ENCODE assay signal across 17 mouse cellular contexts in the genomic region with DNA sequence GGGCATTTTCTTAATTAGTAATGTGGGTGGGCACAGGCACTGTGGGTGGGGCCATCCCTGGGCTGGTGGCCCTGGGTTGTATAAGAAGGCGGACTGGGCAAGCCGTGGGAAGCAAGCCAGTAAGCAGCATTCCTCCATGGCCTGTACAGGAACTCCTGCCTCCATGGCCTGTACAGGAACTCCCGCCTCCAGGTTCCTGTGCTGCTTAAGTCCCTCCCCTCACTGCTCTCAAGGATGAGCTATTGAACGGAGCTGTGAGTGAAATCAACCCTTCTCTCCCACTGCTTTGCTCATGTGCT. TPM values are rescaled to one million over a fixed set of nuclear protein-coding genes. Genes with fewer than 3 reads are reported as not detected.
DNase-seq lines count a peak whose midpoint lies in the region; ATAC-seq lines count a peak whose summit lies in the region.
"Had no signal": no experiment of that assay in that cellular context is flagged by ENCODE, and none has a peak within 500 bp of the region (broad histone marks: within the 10 kb centered on the region; RNA-seq: fewer than 3 reads in every experiment).

No protein-coding gene starts in this region.

- no peaks in the 10 kb centered on the region for H3K4me1 ChIP-seq in intestine, embryonic 14.5 days (replicated peaks; ENCODE audit: control insufficient read depth, insufficient read depth, low read length)
- H3K4me1 ChIP-seq in intestine, embryonic 16.5 days (ENCODE audit: control insufficient read depth, insufficient read depth, low read length): no peaks in the 10 kb centered on the region
- H3K4me1 ChIP-seq in midbrain, embryonic 12.5 days: no peaks in the 10 kb centered on the region

- no peak overlapping the region for H3K9ac ChIP-seq in intestine, embryonic 14.5 days (ENCODE audit: low read length)
- H3K9ac ChIP-seq in intestine, embryonic 16.5 days (ENCODE audit: low read depth, low read length): no peak overlapping the region
- H3K9ac ChIP-seq in midbrain, embryonic 12.5 days (replicated peaks): no peak overlapping the region

- H3K4me3 ChIP-seq in intestine, embryonic 14.5 days (ENCODE audit: low read depth, low read length): no peak overlapping the region
- no peak overlapping the region for H3K4me3 ChIP-seq in intestine, embryonic 16.5 days (ENCODE audit: low read length)
- no peak overlapping the region for H3K4me3 ChIP-seq in midbrain, embryonic 12.5 days

- no peaks in the 10 kb centered on the region for H3K27me3 ChIP-seq in intestine, embryonic 14.5 days (replicated peaks; ENCODE audit: control insufficient read depth, insufficient read depth, low read length)
- H3K27me3 ChIP-seq in intestine, embryonic 16.5 days (replicated peaks; ENCODE audit: control insufficient read depth, insufficient read depth, low read length): no peaks in the 10 kb centered on the region
- H3K27me3 ChIP-seq in midbrain, embryonic 12.5 days: 0 out of 2 replicates have a peak, but pooled peaks cover 5% of the 10 kb centered on the region
- H3K27me3 ChIP-seq: CH12.LX had no signal

- no peak overlapping the region for H3K27ac ChIP-seq in intestine, embryonic 14.5 days (ENCODE audit: low read depth)
- H3K27ac ChIP-seq in intestine, embryonic 16.5 days (ENCODE audit: low read length): no peak overlapping the region
- H3K27ac ChIP-seq in midbrain, embryonic 12.5 days (replicated peaks): no peak overlapping the region
- H3K27ac ChIP-seq: macrophage had no signal

- H3K9me3 ChIP-seq in intestine, embryonic 14.5 days (ENCODE audit: control insufficient read depth, low read length): no peaks in the 10 kb centered on the region
- H3K9me3 ChIP-seq in intestine, embryonic 16.5 days (ENCODE audit: control insufficient read depth, low read length): no peaks in the 10 kb centered on the region
- no peaks in the 10 kb centered on the region for H3K9me3 ChIP-seq in midbrain, embryonic 12.5 days

- peak; percentile 48; the same call in 1 of the 2 replicates for ATAC-seq in intestine, embryonic 14.5 days (replicated peaks; ENCODE audit: low FRiP score, low TSS enrichment, low read depth)
- no peak for ATAC-seq in intestine, embryonic 16.5 days
- peak; percentile 70 for ATAC-seq in midbrain, embryonic 12.5 days (ENCODE audit: low FRiP score, low read depth)

- H3K4me2 ChIP-seq in intestine, embryonic 14.5 days (ENCODE audit: low read length): no peak overlapping the region
- no peak overlapping the region for H3K4me2 ChIP-seq in intestine, embryonic 16.5 days (ENCODE audit: low read depth, low read length)
- no peak overlapping the region for H3K4me2 ChIP-seq in midbrain, embryonic 12.5 days (replicated peaks)

- H3K36me3 ChIP-seq in intestine, embryonic 14.5 days (ENCODE audit: control insufficient read depth, insufficient read depth, low read length): no peaks in the 10 kb centered on the region
- no peaks in the 10 kb centered on the region for H3K36me3 ChIP-seq in intestine, embryonic 16.5 days (ENCODE audit: control insufficient read depth, insufficient read depth, low read length)
- H3K36me3 ChIP-seq in midbrain, embryonic 12.5 days: no peaks in the 10 kb centered on the region

- DNase-seq in intestine, embryonic 14.5 days (ENCODE audit: low spot score): no peak
- DNase-seq in 3134 (ENCODE audit: extremely low read depth, insufficient read length, low spot score) (peak; percentile 80), R1 (ENCODE audit: low read depth, low spot score) (peak; percentile 35), adipocyte (ENCODE audit: low spot score) (no peak)
- no peak for DNase-seq in urinary bladder, postnatal 14 days (ENCODE audit: low spot score)
- no peak for DNase-seq in cerebellum, postnatal 36 days
- DNase-seq: cerebellum, adult 18-20 months; embryo, embryonic 11 days; kidney, postnatal 25 days; thymus, postnatal 14 days had no signal

- 77% methylated on average over 4 of the region's 4 CpGs for WGBS in intestine, embryonic 14.5 days
- 75% methylated on average over 4 of the region's 4 CpGs for WGBS in intestine, embryonic 16.5 days
- 77% methylated on average over 4 of the region's 4 CpGs for WGBS in midbrain, embryonic 12.5 days

RNA-seq across cellular contexts. Expression of a gene that starts 17.7 kb away (rescaled TPM):
- polyA plus RNA-seq in intestine, embryonic 14.5 days (2014; fragmentation: Nextera tagmentation; extraction: Ambion mirVana): not detected in 2 replicates
- not detected in 2 replicates for polyA plus RNA-seq in intestine, embryonic 16.5 days (2015; fragmentation: Nextera tagmentation; extraction: Ambion mirVana)
- polyA plus RNA-seq in midbrain, embryonic 12.5 days (2016; fragmentation: Nextera tagmentation; extraction: Ambion mirVana): not detected in 2 replicates
- polyA plus RNA-seq: gonadal fat pad, adult 2 months; heart, postnatal 0 days; liver, adult 2 months; macrophage had no signal

RNA-seq across cellular contexts. Expression of a gene that starts 24.3 kb away (rescaled TPM):
- polyA plus RNA-seq in intestine, embryonic 14.5 days (2014; fragmentation: Nextera tagmentation; extraction: Ambion mirVana): 6.2 and 6.5 TPM in 2 replicates
- polyA plus RNA-seq in intestine, embryonic 16.5 days (2015; fragmentation: Nextera tagmentation; extraction: Ambion mirVana): 4.5 and 4.6 TPM in 2 replicates
- 0.59 and 0.91 TPM in 2 replicates for polyA plus RNA-seq in midbrain, embryonic 12.5 days (2016; fragmentation: Nextera tagmentation; extraction: Ambion mirVana)

Comparison
In these comparisons a context has a peak if more than half of its experiments do, and no peak if none do; other contexts are left out.
1. DNase-seq: peak in 3134 (single experiment) and R1 (single experiment); none in intestine, embryonic 14.5 days (single experiment), adipocyte (single experiment), urinary bladder, postnatal 14 days (single experiment) and cerebellum, postnatal 36 days (0 of 2).